Mouse (Mus musculus): ENCODE measurements around the gene Myoz1. TPM values are rescaled to one million over a fixed set of nuclear protein-coding genes. Genes with fewer than 3 reads are reported as not detected.
"Not testable (repeated sequence)": the region's sequence is repeated elsewhere in the genome, so short reads cannot be mapped to it uniquely, and the experiment has no call there.

The Myoz1 gene
- total RNA-seq (2021): 1,000 to 10,000 TPM; 2,514 to 2,966 TPM
- long read RNA-seq, experiment 1, transcript Myoz1-203 (2 exons, 405 nt): minor isoform, 389 of 5,226 reads
- long read RNA-seq, experiment 1, transcript Myoz1-201 (6 exons, 1,289 nt): major isoform, 4,420 of 5,226 reads
- long read RNA-seq, experiment 1, partial matches to known transcripts: 169 of 5,226 reads
- long read RNA-seq, experiment 1, other reads (novel, unspliced or antisense): 246 of 5,226 reads
- long read RNA-seq, experiment 2, transcript Myoz1-201 (6 exons, 1,289 nt): major isoform, 4,135 of 4,716 reads
- long read RNA-seq, experiment 2, transcript Myoz1-203 (2 exons, 405 nt): minor isoform, 255 of 4,716 reads
- long read RNA-seq, experiment 2, partial matches to known transcripts: 136 of 4,716 reads
- long read RNA-seq, experiment 2, other reads (novel, unspliced or antisense): 190 of 4,716 reads

DNA sequence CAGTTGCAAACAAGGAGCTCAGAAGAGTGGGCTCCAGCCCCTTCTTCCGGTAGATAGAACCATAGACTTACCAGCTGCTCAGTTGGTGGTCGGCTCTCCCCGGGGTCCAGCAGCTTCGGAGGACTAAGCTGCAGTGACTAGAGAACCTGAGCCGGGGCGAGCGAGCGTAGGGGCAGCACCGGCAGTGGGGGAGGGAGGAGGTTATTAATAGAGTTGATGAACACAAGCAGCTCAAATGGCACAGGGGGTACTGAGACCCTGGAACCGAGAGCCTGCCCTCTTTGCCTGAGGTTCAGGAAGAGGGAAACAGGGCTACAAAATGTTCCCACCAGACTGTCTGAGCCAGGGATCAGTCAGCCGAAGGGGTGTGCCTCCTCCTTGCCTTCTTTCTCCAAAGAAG, at the start of gene Myoz1:
Myoz1 (minus strand) TSS at position 180 of the 400 bp plus-strand sequence.
- DNase-seq: peak; percentile 79

DNA sequence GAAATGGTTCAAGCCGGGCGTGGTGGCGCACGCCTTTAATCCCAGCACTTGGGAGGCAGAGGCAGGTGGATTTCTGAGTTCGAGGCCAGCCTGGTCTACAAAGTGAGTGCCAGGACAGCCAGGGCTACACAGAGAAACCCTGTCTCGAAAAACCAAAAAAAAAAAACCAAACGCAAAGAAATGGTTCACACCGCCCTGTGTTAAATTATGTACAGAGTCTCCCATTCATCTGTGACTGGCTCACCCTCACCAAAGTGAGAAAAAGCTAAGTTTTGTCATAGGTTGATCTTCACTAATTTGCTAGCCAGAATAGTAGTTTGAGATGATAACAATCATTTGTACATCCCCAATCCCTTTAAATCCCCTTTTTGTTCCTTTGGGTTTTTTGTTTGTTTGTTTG, 47.1 kb upstream of the Myoz1 start:
- not testable (repeated sequence) for DNase-seq

DNA sequence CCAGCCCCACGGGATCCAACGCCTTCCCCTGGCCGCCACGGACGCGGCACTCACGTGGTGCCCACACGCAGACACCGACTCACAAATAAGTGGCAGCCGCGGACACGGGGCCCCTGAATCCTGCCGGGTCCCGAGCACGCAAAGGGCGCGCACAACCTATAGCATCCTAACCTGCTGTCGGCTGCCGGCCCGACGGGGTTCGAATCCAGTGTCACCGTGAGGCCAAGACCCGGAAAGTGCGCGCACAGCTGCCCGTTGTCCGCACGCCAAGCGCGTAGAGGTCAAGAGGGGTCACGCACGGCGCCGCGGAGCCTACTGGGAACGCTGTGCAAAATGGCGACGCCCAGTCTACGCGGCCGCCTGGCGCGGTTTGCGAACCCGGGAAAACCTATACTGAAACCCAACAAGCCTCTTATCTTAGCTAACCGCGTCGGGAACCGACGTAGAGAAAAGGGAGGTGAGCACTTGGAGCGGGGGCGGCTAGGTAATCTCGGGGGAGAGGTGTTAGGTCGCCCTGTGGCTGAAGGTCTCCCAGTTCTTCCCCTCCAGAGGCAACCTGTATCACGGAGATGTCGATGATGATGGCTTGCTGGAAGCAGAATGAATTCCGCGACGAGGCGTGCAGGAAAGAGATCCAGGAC, 46.5 kb upstream of the Myoz1 start, which contains the start of gene Chchd1:
Chchd1 (plus strand) TSS at position 266 of the 641 bp plus-strand sequence.
- DNase-seq: peak; percentile 87

DNA sequence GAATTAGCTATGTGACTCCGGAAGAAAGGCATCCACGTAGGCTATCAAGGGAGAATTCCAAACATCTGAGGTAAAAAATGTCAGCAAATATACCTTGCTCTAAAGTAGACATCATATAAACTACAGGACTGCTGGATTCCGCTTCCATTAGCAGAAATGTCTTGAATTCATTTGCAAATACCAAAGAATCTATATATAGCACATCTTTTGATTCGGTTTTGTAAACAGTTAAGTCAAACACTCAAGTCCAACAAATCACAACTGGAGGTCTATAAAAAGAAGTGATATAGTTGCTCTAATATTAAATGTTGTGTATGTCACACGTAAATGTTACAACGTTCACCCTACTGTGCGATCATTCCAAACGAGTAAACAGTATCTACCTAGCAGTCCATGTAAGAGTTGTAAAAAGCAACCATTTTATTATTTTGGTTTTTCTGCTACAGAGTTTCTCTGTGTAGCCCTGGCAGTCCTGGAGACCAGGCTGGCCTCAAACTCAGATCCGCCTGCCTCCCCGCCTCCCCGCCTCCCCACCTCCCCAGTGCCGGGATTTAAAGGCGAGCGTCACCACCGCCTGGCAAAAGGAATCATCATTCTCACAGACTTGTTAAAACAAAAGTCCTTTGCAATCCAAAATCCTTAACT, 45.9 kb upstream of the Myoz1 start:
- DNase-seq: no peak

DNA sequence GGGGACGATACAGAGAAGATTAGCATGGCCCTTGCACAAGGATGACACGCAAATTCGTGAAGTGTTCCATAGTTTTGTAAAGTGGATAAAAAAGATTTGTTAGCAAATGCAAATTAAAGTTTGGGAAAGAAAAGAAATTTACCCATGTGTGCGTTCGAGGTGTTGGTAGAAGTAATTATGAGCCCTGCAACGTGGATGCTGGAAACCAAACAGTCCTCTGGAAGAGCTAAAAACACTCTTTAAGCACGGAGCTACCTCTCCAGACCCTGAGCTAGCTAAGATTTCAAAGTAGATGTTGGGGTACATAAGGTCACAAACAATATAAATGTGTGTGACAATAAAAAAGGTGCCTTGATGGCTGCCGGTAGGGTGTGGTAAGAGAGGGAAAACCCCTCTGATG, 45.2 kb upstream of the Myoz1 start:
- DNase-seq: no peak

DNA sequence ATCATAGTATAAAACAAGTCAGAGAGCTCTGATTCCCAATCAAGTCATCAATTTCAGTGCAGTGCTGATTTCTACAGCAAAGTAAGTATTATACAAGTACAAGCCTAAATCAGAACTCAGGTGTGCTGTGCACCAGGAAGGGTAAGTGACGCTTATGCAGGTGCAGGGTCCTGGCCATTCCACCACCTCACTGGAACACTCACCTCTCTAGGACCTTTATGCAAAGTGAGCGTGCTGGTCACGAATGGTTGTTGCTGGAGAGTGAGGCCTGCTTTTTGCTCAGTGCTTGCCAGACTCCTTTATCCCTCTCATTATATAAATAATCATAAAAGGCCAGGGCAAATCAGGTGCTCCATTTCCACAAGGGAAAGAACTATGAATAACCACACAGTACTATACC, 44.0 kb upstream of the Myoz1 start:
- no peak for DNase-seq

DNA sequence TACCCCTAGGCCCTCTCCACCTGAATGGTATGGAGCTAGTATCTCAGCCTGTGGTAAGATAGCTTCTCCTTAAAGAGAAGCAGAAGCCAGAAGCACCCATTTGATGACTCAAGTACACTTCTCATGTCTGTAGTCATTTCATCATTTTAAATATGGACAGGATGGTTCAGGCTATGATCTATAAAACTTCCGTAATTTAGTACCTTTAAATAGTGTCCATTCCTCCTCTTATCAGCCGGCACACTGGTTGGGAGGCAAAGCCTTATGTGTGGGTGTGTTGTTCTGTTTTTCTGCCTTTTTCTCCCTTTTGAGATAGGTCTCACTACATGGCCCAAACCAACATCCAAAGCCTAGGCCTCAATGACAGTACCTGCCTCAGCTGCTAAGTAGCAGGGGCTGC, 42.2 kb upstream of the Myoz1 start:
- no peak for DNase-seq

DNA sequence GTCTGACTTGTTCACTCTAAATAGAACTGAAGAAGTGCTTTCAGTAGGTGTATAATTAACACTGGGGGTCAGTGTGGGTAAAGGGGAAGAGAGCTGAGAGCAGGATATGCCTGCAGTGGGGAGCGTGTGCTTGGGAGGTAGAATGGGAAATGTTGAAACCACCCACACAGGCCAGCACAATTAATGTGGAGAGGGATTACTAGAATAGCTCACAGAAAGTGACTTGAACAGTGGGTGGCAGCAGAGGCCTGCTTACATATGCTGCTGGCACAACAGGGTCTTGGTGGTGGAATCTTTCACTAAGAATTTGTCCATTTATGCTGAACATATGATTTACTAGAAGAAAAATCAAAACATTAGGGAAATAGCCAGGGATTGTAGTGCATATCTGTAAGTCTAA, 40.6 kb upstream of the Myoz1 start:
- DNase-seq: peak; percentile 27

DNA sequence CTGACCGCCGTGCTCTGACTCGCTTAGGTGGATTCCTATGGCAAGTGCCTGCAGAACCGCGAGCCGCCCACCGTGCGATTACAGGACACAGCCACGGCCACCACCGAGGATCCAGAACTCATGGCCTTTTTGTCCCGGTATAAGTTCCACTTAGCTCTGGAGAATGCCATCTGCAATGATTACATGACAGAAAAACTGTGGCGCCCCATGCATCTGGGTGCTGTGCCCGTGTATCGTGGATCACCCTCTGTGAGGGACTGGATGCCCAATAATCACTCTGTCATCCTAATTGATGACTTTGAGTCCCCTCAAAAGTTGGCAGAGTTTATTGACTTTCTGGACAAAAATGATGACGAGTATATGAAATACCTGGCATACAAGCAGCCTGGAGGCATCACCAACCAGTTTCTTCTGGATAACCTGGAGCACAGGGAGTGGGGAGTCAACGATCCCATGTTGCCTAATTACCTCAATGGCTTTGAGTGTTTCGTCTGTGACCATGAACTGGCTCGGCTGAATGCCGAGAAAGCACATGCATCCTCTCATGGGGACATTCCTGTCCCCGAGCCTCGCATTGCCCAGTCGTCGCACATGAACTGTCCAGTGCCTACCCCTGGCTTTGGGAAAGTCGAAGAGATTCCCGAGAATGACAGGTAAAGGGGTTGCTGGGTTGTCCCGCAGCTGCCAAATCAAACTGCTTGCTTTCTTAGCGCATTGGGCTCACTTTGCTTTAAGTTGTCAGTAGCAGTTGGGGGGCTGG, 39.6 kb upstream of the Myoz1 start:
- DNase-seq: no peak

DNA sequence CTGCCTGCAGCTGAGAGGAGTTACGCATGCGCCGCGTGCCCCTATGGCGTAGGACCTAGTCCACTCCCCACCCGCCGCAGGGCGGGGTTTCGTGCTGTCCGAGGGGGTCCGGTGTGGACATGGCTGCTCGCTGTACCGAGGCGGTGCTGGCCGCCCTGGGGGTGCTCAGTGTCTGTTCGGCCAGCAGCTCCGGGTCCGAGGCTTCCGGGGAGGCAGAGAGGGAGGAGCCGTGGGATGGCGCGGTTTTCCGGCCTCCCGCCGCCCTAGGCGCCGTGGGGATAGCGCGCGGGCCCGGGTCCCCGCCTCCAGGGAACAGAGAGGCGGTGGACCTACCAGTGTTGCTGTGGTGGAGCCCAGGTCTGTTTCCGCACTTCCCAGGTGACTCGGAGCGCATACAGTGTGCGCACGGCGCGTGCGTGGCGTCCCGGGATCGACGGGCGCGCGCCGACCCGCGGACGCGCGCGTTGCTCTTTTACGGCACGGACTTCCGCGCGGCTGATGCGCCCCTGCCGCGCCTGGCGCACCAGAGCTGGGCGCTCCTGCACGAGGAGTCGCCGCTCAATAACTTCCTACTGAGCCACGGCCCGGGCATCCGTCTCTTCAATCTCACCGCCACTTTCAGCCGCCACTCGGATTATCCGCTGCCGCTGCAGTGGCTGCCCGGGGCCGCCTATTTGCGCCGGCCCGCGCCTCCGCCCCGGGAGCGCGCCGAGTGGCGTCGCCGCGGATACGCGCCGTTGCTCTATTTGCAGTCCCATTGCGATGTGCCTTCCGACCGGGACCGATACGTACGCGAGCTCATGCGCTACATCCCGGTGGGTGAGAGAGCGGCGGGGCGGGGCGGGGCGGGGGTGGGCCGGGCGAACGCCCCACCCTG, 38.8 kb upstream of the Myoz1 start, which contains the start of gene Fut11:
Fut11 (plus strand) TSS at position 85 of the 877 bp plus-strand sequence.
- DNase-seq: peak; percentile 85

DNA sequence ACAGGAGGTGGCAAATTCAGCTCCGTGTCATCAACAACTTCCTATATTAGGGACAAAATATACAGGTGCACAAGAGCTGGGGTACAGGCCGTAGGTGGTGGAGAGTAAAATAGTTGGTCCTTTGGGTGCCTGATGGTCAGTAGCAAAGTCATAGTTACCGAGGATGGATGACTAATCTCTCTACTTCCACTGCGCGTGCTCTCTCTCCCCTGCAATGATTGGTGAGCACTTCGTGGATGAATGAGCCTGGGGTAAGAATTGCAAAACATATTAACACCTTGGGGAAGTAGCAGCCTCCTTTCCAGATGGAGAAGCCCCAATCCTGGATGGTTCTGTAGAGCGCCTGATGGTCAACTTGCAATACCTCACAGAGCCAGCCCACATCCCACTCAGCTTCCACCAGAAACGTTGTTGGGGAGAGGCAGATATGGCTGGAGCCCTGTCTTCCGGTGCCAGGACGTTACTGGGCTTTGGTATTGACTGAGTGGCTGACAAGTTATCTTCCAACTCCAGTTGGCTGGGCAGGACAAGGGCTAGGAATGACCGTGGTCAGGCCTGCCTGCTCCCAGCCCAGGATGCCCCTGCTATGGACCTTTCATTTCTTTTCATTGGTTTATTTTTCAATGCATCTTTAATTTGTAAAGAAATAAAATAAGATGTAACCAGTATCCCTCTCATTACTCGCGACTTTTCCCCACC, 38.0 kb upstream of the Myoz1 start:
- no peak for DNase-seq

DNA sequence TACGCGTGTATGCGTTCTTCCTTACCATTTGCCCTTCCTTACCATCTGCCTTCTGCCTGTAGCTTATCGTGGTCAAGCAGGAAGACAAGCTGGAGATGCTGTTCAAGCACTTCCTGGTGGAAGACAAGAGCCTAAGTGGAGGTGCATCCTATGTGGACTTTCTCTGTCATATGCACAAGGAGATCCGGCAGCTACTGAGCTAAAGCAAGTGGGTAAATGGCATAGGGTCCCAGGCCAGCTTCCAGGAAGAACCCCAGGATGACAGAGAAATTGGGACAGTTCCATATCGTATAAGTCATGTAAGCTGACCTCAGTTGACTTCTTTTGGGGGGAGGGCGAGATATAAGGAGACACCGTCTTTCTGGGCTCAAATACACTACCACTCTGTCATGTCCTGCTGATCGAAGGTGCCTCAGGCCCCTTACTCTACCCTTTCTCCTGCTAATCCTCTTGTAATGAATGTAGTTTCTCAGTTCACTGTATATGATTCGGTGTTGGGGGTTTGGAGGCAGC, 37.3 kb upstream of the Myoz1 start:
- no peak for DNase-seq

DNA sequence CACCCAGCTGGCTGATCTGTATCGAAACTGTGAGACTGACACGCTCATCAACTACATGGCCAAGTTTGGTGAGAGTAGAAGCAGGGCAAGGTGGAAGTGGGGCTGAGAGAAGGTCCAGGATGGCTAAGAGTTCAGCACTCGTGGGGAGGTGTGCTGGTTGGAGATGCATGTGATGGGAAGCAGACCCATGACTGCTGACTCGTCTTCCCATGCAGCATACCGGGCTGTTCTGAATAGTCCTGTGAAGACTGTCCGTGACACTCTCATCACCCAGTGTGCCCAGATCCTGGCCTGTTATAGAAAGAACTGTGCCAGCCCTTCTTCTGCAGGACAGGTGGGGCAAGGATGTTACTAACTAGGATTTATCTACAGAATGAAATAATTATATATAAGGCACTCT, 35.4 kb upstream of the Myoz1 start:
- DNase-seq: no peak

DNA sequence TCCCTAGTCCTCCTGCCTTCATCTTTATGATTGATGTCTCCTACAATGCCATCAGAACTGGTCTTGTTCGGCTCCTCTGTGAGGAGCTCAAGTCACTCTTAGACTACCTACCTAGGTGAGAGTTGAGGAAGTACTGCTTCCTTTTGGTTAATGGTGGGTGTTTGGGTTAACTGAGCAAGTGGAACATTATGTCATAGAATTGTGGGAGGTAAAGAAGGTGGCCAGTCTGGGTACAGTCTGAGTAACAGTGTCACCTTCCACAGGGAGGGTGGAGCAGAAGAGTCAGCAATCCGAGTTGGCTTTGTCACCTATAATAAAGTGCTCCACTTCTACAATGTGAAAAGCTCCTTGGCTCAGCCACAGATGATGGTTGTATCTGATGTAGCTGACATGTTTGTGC, 32.7 kb upstream of the Myoz1 start:
- DNase-seq: no peak

DNA sequence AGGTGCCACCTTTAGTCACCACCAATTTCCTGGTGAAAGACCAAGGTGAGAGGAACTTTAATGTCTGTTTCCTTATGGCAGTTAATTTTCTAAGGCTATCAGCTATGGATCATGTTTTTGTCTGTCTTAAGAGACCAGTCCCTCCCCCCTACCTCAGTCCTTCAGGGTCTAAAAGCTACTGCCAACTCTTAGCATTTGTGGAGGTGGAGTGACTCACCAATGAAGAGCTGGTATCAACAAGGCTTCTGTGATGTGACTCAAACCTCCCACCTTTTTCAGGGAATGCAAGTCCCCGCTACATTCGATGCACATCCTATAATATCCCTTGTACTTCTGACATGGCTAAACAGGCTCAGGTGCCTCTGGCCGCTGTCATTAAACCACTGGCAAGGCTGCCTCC, 30.2 kb upstream of the Myoz1 start:
- no peak for DNase-seq

DNA sequence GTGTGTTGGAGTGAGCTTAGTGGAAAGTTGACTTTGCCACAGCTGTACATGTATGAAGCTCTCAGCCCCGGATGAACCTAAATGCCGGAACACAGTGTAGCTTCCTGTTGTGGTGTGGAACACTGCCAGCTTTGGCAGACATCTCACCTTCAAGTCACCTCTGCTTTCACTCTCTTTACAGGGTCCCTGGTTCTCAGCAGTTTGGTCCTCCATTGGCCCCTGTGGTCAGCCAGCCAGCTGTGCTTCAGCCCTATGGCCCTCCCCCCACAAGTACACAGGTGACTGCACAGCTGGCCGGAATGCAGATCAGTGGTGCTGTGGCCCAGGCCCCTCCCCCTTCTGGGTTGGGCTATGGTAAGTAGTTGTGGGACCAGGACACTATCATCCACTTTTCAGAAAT, 26.2 kb upstream of the Myoz1 start:
- DNase-seq: no peak

DNA sequence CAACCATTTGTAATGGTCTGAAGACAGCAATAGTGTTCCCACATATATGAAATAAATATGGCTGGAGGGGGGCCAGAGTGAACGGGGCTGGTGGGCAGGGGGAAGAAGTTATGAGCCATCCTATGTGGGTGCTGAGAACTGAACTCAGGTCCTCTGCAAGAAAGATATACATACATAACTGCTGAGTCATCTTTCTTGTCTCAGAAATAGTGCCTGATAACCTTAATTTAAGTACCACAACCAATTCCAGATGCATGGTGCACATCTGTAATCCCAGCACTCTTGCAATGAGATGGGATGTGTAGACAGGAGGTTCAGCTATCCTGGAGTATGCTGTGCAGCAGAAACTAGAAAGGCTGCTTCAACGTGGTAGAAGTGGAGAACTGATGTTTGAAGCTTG, 25.4 kb upstream of the Myoz1 start:
- DNase-seq: no peak

DNA sequence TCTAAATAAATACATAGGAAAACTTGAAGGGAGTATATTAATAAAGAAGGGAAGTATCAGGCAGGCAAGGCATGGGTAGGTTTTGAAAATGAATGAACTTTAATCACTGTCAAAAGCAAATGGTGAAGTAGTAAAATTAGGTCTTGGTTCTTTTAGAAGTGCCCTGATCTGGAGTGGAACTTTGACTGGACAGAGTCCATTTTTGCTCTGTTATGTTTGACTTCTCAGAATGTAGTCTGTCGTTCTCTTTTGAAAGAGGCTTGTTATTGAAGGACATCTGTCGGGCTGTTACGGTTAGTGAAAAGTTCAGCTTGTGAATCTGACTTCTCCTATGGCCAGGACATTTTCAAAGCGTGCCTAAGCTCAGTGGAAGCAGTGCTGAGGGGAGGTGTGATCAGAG, 21.6 kb upstream of the Myoz1 start:
- no peak for DNase-seq

DNA sequence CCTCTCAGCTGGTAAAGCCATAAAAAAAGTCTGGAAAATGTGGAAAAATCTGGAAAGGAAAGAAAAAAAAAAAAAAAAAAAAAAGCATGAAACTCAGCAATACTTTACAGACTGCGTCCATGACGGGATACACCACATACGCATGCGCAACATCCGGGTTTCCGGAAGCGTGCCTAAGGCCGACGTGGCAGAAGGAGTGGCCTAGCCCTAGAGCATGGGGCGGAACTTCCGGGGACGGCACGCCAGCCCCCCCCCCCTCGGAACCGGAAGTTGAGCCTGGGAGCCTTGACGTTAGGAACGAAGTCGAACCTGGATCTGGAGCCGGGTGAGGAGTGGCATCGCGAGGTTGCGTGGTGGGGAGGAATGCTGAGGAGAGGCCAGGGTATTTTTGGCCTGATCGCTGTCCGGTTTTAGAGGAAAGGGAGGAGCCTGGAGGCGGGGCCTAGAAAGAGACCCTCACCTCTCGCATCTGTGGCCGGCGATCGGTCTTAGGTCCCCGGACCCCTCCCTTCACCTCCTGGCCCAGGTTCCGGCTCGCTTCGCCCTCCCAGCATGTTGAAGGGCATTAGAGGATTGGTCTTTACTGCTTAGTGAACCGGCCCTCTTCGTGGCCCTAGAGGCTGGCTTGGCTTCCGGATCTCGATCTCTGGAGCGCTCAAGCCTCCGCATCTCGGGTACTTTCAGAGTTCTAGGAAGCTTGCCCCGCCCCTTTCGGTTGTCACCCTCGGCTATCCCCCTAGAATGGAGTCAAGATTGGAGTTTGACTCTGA, 17.9 kb upstream of the Myoz1 start, which contains the start of gene Sec24c:
Sec24c (plus strand) TSS at position 245 of the 770 bp plus-strand sequence.
- peak; percentile 95 for DNase-seq

DNA sequence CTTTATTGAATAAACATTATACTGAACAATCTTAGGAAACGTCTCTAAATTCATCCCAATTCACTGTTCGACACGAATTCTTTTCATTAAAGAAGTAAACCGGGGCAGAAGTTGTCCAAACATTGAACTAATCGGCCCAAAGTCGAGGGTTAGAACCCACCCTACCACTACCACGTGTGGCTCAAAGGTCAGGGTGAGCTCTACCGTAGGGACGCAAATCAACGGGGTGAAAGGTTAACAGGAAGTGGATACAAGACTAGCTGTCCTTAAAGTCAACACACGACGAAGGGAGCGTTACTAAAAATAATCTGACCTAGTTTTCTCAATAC, 17.4 kb upstream of the Myoz1 start:
- no peak for DNase-seq
